Mouse (Mus musculus) hindbrain, embryonic 12.5 days (tissue): ENCODE data around the gene Rab3gap1. TPM values are rescaled to one million over a fixed set of nuclear protein-coding genes. Genes with fewer than 3 reads are reported as not detected.
A peak's percentile ranks its signal among the peaks of the same experiment; 100 is the strongest.
"Not testable (repeated sequence)": the region's sequence is repeated elsewhere in the genome, so short reads cannot be mapped to it uniquely, and the experiment has no call there.

ENCODE experiments used
- ATAC-seq: fragments of 200-750 bp; cut with Nextera tagmentation; 2 replicates; pipeline ENCODE4 v1.8.0; 2017; ENCODE audit warnings: moderate TSS enrichment; ENCODE audit not compliant: low FRiP score
- H3K27ac ChIP-seq: fragments of 300-500 bp; sonication (generic); 2 replicates; pipeline ENCODE4 v1.5.1; 2016; ENCODE audit warnings: mild to moderate bottlenecking
- H3K27me3 ChIP-seq: fragments of 300-500 bp; sonication (generic); 2 replicates; pipeline ENCODE4 v1.6.1; 2016; ENCODE audit warnings: mild to moderate bottlenecking
- H3K36me3 ChIP-seq: fragments of 300-500 bp; sonication (generic); 2 replicates; pipeline ENCODE4 v1.6.1; 2016; ENCODE audit warnings: mild to moderate bottlenecking
- H3K4me1 ChIP-seq: fragments of 300-500 bp; sonication (generic); 2 replicates; pipeline ENCODE4 v1.6.1; 2016
- H3K4me2 ChIP-seq: fragments of 300-500 bp; sonication (generic); replicated peaks from 2 replicates; pipeline ENCODE4 v1.6.1; 2016; ENCODE audit warnings: mild to moderate bottlenecking
- H3K4me3 ChIP-seq: fragments of 300-500 bp; sonication (generic); 2 replicates; pipeline ENCODE4 v1.5.1; 2016; ENCODE audit warnings: mild to moderate bottlenecking
- H3K9ac ChIP-seq: fragments of 300-500 bp; sonication (generic); 2 replicates; pipeline ENCODE4 v1.6.1; 2016; ENCODE audit warnings: mild to moderate bottlenecking, moderate library complexity
- H3K9me3 ChIP-seq: fragments of 300-500 bp; sonication (generic); replicated peaks from 2 replicates; pipeline ENCODE4 v1.6.1; 2016; ENCODE audit warnings: mild to moderate bottlenecking
- WGBS: fragments of 180-500 bp; shearing (Covaris S2); methylation state at CpG from one replicate; pipeline ENCODE4 v1.1.7; 2016; 5-methylcytosine and 5-hydroxymethylcytosine counted together
- polyA plus RNA-seq: library from polyadenylated mRNA; unstranded; fragments of >200 nt; fragmentation: Nextera tagmentation; extraction: Ambion mirVana; gene quantifications from 2 replicates; pipeline ENCODE4 v1.2.1, GENCODE M21; 2016

Rab3gap1 gene
- polyA plus RNA-seq, 1 experiment from 2014 or later, result 21.2 TPM

DNA sequence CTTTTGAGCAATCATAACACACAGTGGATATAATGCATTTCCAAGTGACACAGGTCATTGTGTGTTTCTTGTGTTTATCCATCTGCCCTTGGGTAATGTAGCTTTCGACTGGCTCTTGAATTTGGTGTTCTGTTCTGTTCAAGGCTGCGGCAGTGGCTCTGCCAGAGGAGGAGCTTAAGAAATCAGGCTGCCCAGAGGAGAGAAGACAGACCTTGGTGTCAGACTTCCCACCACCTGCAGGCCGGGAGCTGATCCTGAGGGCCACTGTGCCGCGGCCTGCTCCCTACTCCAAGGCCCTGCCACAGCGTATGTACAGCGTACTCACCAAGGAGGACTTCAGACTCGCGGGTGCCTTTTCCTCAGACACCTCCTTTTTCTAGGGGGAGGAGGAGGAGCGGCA lies 73.7 kb downstream of the Rab3gap1 start:
- H3K36me3 ChIP-seq, result peaks cover 72% of the 10 kb centered on the region
- H3K4me1 ChIP-seq, result no peaks in the 10 kb centered on the region
- ATAC-seq, result no peak
- no peak overlapping the region for H3K27ac ChIP-seq
- H3K4me3 ChIP-seq, result no peak overlapping the region
- no peak overlapping the region for H3K9ac ChIP-seq
- H3K9me3 ChIP-seq, result no peaks in the 10 kb centered on the region; the same call in 1 of the 2 replicates
- no peaks in the 10 kb centered on the region for H3K27me3 ChIP-seq
- 96% methylated on average over 10 of the region's 10 CpGs for WGBS
- H3K4me2 ChIP-seq, result no peak overlapping the region

DNA sequence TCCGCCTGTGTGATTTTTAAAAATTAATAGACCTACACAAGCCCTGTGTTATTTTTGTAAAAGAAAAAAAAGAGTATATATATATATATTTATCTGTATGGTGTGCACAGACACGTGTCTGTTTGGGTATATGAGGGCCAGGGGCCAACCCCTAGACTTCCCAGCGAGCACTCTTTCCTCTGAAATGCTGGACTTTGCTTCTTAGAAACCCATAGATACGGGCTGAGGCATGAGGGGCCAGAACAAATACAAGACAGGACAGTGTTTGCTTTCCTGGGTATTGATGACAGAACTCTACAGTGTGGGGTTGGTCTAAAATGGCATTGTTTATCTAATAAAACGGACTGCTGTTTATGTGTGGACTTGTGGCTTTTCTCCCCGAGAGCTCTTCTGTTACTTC lies 74.9 kb downstream of the Rab3gap1 start:
- no peaks in the 10 kb centered on the region for H3K27me3 ChIP-seq
- H3K4me3 ChIP-seq, result no peak overlapping the region
- H3K4me2 ChIP-seq, result no peak overlapping the region
- no peak overlapping the region for H3K9ac ChIP-seq
- no peak for ATAC-seq
- 75% methylated on average over 6 of the region's 6 CpGs for WGBS
- peaks cover 72% of the 10 kb centered on the region for H3K36me3 ChIP-seq
- H3K27ac ChIP-seq, result no peak overlapping the region
- H3K4me1 ChIP-seq, result no peaks in the 10 kb centered on the region
- peaks cover 8% of the 10 kb centered on the region; the same call in 1 of the 2 replicates for H3K9me3 ChIP-seq

DNA sequence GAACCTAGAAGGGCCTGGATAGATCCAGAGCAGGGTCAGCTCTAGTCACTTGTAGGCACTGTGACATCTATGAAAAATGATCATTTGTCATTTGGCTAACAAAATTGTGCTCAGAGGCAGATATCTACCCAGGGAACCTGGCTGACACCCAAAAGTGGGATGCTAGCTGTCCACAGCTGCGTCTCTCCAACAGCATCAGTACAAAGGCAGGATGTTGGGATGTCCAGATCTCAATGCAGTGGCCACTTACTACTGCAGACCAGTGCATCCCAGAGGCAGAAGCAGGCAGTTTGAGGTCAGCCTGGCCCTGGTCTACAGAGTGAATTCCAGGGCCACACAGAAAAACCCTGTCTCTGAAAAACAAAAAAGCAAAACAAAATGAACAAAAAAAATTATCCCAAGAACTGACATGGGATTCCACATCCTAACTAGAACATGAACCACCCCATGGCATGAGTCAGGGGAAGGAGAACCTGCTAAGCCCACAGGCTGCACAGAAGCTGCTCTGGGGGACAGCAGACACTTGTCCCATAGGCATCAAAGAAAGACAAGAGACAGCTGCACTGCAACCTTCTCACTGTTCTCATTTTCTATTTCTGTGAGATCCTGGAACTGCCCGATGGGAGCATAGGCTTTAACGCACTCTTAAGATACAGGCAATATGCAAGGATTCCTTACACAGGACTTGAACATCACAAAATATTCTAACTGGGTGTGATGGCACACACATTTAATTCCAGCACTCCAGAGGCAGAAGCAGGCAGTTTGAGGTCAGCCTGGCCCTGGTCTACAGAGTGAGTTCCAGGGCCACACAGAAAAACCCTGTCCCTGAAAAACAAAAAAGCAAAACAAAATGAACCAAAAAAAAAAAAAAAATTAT lies 77.4 kb downstream of the Rab3gap1 start:
- no peak overlapping the region for H3K27ac ChIP-seq
- WGBS, result 94% methylated on average over 3 of the region's 3 CpGs

DNA sequence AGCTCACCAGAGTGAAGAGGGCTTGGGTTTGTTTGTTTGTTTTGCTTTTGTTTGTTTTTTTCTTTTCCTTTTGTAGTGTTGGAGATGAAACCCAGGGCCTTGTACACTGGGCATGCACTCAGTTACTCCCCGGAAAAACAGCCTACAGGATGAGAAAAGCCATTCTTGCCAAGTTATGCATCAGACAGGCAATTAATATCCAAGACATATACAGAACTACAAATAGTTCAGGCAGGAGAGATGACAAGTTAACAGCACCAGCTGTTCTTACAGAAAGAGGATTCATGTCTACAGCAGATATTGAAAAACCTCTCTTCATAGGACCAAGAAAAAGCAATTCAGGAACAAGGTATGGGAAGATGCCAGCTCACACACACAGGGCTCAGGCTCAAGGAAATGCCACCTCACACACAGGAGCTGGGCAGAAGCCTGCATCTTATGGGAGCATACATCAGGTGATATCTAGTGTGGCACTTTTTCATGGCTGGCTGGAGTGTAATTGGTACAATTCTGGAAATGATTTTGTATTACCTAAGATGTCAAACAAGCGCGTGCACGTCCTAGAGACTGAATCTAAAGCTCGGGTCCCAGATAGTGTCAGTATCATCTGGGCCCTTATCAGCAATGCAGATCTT lies 78.2 kb downstream of the Rab3gap1 start:
- 94% methylated on average over 5 of the region's 5 CpGs for WGBS
- Histone ChIP-seq H3K27me3 (no peaks in the 10 kb centered on the region), H3K9me3 (peaks cover 8% of the 10 kb centered on the region; the same call in 1 of the 2 replicates), H3K27ac (no peak overlapping the region), H3K4me3 (no peak overlapping the region), H3K9ac (no peak overlapping the region), H3K36me3 (peaks cover 43% of the 10 kb centered on the region), H3K4me1 (no peaks in the 10 kb centered on the region), H3K4me2 (no peak overlapping the region)
- no peak for ATAC-seq

More for the DNA sequence above, 77.4 kb downstream of the Rab3gap1 start:
- Histone ChIP-seq H3K9me3 (peaks cover 8% of the 10 kb centered on the region; the same call in 1 of the 2 replicates), H3K27me3 (no peaks in the 10 kb centered on the region), H3K4me3 (no peak overlapping the region), H3K36me3 (peaks cover 50% of the 10 kb centered on the region), H3K4me1 (no peaks in the 10 kb centered on the region), H3K9ac (no peak overlapping the region), H3K4me2 (no peak overlapping the region)
- no peak for ATAC-seq

DNA sequence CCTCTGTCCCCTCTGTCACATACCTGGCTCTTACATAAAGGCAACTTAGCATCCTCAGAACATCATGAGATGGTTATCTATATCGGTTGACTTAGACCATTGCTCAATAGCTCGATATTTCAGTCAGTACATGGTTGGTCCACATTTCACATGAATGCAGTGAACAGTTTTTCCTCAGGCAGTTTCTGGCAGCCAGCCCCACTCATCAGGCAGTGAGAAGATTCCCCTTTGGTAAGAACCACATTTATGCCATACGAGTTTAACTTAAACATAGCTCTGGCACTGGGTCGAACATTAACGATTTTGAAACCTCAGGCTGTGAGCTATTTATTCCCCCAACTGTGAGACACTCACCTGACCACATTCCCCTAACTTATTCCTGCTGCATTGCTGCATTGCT lies 80.2 kb downstream of the Rab3gap1 start:
- no peak overlapping the region for H3K4me2 ChIP-seq

DNA sequence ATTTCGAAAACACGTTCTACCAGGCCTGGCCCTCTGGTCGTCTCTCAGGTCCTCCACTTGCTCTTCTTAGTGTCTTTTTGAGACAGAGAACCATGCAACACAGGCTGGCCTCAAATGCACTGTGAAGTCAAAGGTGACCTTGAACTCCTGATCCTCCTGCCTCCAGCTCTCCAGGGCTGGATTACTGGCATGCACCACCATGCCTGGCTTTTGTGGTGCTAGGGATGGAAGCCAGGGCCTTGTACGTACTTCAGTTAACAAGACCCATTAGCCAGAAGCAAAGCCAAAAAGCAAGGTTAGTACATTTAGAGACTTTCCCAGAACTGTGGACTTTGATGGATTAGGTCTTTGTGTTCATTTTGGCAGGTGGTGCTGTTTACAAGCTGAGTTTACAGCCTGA lies 83.7 kb downstream of the Rab3gap1 start:
- Histone ChIP-seq H3K4me2 (no peak overlapping the region), H3K27me3 (no peaks in the 10 kb centered on the region), H3K36me3 (peaks cover 22% of the 10 kb centered on the region; the same call in 1 of the 2 replicates), H3K9me3 (peaks cover 8% of the 10 kb centered on the region; the same call in 1 of the 2 replicates), H3K4me3 (no peak overlapping the region), H3K4me1 (no peaks in the 10 kb centered on the region), H3K27ac (no peak overlapping the region), H3K9ac (no peak overlapping the region)
- WGBS, result 93% methylated on average over 4 of the region's 4 CpGs
- no peak for ATAC-seq

More for the DNA sequence above, 80.2 kb downstream of the Rab3gap1 start:
- no peaks in the 10 kb centered on the region for H3K27me3 ChIP-seq
- H3K4me1 ChIP-seq, result no peaks in the 10 kb centered on the region
- H3K9ac ChIP-seq, result no peak overlapping the region
- ATAC-seq, result no peak
- H3K9me3 ChIP-seq, result peaks cover 8% of the 10 kb centered on the region; the same call in 1 of the 2 replicates
- no peak overlapping the region for H3K4me3 ChIP-seq
- H3K27ac ChIP-seq, result no peak overlapping the region
- WGBS, result 94% methylated on average over 5 of the region's 5 CpGs
- H3K36me3 ChIP-seq, result peaks cover 29% of the 10 kb centered on the region

DNA sequence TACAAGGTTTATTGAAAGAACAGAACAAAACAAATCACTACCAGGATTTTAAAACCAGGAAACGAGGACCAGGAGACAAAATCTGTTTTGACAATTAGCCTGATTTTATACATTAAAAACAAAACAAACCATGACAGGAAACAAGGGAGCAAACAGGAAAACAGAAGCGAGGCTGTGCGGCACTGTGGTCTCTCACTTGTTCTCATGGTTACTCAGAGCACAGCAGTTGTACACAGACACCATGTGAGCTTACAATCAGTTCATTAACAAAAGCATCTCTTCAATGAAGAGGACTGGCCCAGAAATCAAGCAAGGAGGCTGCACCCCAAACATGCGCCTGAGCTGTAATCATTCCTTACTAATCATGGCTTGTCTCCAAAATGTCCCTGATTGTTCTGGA lies 85.6 kb downstream of the Rab3gap1 start:
- H3K9ac ChIP-seq, H3K9me3 ChIP-seq, H3K27ac ChIP-seq, H3K27me3 ChIP-seq, H3K36me3 ChIP-seq, H3K4me3 ChIP-seq, H3K4me1 ChIP-seq, H3K4me2 ChIP-seq, ATAC-seq: not testable (repeated sequence)
- WGBS, result 82% methylated on average over 4 of the region's 4 CpGs

DNA sequence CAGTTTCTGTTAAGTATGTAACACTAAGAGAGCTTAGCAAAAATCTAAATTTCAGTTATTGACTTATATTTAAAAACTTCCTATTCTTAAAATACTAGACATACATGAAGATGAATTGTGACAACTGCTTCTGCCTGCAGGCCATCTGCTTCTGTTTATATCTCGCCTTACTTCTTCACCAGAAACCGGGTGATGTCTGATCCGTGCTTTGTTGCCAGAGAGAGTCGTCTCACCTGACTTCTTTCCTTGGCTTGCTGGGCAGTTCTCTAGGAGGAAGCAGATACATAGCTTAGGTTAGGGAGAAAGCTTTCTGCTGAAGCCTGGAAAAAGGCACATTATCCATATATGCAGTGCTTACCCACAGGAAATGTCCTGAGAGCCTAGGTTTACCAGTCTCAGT lies 86.2 kb downstream of the Rab3gap1 start:
- no peak for ATAC-seq
- no peaks in the 10 kb centered on the region for H3K9me3 ChIP-seq
- H3K36me3 ChIP-seq, result 0 out of 2 replicates have a peak, but pooled peaks cover 9% of the 10 kb centered on the region
- H3K27me3 ChIP-seq, result no peaks in the 10 kb centered on the region
- H3K4me1 ChIP-seq, result peaks cover 11% of the 10 kb centered on the region
- no peak overlapping the region for H3K9ac ChIP-seq
- no peak overlapping the region for H3K27ac ChIP-seq
- H3K4me2 ChIP-seq, result no peak overlapping the region
- H3K4me3 ChIP-seq, result no peak overlapping the region
- 84% methylated on average over 4 of the region's 4 CpGs for WGBS

DNA sequence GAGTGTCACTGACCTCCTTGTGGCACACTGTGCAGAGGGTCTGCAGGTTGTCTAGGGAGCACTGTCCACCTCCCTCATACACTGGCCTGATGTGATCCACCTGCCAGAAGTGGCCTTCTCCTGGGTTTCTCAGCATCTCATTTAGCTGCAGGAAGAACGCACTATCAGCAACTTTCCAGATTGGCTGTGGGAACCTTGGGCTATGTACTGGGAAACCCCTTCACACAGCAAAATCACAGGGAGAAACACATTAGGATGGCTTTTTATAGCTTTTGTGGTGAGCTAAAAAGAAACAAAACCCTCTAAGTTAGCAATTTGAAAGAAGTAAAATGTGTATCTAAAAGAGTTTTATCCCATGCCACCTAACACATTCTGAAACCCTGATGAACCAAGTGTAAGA lies 88.0 kb downstream of the Rab3gap1 start:
- H3K4me3 ChIP-seq, result no peak overlapping the region
- H3K27me3 ChIP-seq, result no peaks in the 10 kb centered on the region
- 88% methylated on average over 1 of the region's 1 CpGs for WGBS
- no peak overlapping the region for H3K27ac ChIP-seq
- no peak for ATAC-seq
- no peak overlapping the region for H3K9ac ChIP-seq
- peaks cover 12% of the 10 kb centered on the region for H3K4me1 ChIP-seq
- no peaks in the 10 kb centered on the region for H3K9me3 ChIP-seq
- 0 out of 2 replicates have a peak, but pooled peaks cover 9% of the 10 kb centered on the region for H3K36me3 ChIP-seq
- H3K4me2 ChIP-seq, result no peak overlapping the region

DNA sequence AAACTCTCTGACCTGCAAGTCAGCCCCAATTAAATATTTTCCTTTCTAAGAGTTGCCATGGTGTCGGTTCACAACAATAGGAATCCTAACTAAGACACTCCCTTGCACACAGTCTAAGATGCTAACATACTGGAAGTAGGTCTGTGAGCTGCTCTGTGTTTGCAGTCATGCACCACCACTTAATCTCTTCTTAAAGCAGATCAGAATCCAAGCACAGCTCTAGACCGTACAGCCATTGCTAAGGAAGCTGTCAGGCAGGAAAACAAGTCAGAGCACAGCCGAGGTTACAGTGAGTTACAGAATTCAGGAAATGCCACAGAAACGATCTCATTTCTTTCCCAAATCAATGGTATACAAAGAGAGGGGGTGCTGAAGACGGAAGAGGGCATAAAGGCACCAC lies 90.2 kb downstream of the Rab3gap1 start:
- peaks cover 12% of the 10 kb centered on the region for H3K4me1 ChIP-seq
- H3K27ac ChIP-seq, result 0 out of 2 replicates have a peak overlapping the region, but pooled peaks have one; percentile 55
- peak; percentile 72 for ATAC-seq
- WGBS, result 43% methylated on average over 5 of the region's 5 CpGs
- 0 out of 2 replicates have a peak, but pooled peaks cover 4% of the 10 kb centered on the region for H3K36me3 ChIP-seq
- H3K9me3 ChIP-seq, result no peaks in the 10 kb centered on the region
- no peak overlapping the region for H3K4me2 ChIP-seq
- no peak overlapping the region for H3K4me3 ChIP-seq
- H3K27me3 ChIP-seq, result no peaks in the 10 kb centered on the region
- H3K9ac ChIP-seq, result no peak overlapping the region

DNA sequence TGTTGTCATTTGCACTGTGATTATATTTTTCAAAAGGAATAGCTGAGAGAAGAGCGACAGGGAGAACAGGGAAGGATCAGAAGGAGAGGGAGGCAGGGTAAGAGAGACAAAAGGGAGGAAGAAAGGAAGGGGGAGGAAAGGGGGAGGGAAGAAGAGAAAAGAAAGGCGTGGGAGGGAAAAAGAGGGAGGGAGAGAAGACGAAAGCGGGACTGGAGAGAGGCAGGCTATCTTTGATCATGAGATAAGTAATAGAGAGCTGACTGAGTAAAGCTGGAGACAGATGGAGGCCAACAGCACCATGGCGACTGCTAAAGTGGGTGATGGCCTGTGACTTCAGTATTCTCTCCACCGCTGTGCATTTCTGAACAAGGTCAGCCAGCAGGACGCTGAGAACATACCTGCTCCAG lies 90.7 kb downstream of the Rab3gap1 start:
- Histone ChIP-seq H3K9me3 (no peaks in the 10 kb centered on the region), H3K27me3 (no peaks in the 10 kb centered on the region), H3K9ac (no peak overlapping the region), H3K4me3 (no peak overlapping the region), H3K27ac (peak overlapping the region; percentile 55; the same call in 1 of the 2 replicates), H3K4me2 (no peak overlapping the region), H3K4me1 (peaks cover 12% of the 10 kb centered on the region), H3K36me3 (0 out of 2 replicates have a peak, but pooled peaks cover 2% of the 10 kb centered on the region)
- ATAC-seq, result no peak
- 38% methylated on average over 7 of the region's 7 CpGs for WGBS

DNA sequence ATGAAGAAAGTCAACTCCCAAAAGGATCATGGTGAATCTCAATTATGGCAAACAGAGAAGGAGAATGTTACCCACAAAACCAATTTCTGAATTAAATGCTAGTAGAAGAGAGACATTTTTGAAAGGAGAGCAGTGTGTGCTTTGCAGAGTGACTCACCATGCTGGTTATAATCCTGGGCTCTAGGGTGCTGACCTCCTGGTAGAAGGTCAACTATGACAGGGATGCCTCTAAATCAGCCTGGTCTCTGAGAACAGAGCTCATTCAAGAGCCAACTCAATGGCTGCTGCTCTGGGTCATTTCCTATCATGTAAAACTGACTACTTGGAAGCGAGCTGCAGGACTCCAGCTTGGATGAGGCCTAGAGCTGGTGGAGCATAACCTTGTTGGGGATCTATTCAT lies 92.6 kb downstream of the Rab3gap1 start:
- peaks cover 12% of the 10 kb centered on the region for H3K4me1 ChIP-seq
- no peak for ATAC-seq
- no peaks in the 10 kb centered on the region for H3K27me3 ChIP-seq
- no peak overlapping the region for H3K4me2 ChIP-seq
- H3K9ac ChIP-seq, result no peak overlapping the region
- no peak overlapping the region for H3K4me3 ChIP-seq
- no peaks in the 10 kb centered on the region for H3K9me3 ChIP-seq
- H3K27ac ChIP-seq, result no peak overlapping the region
- 0 out of 2 replicates have a peak, but pooled peaks cover under 1% of the 10 kb centered on the region for H3K36me3 ChIP-seq
- WGBS, result 89% methylated on average over 1 of the region's 1 CpGs
